Mouse (Mus musculus) testis, adult 10 weeks (tissue): ENCODE data around the gene Nuf2. TPM values are rescaled to one million over a fixed set of nuclear protein-coding genes. Genes with fewer than 3 reads are reported as not detected.

Source experiments
- polyA plus RNA-seq: library from polyadenylated mRNA; stranded (reverse); fragments of 350-450 nt; fragmentation: Illumina TruSeq; extraction: RNeasy Lipid Tissue Mini Kit (QIAGEN cat#74804); gene quantifications from one replicate; pipeline ENCODE4 v1.2.3, GENCODE M21; 2014; ENCODE audit warnings: low read depth, low replicate concordance

Gene Nuf2
- 204 TPM for polyA plus RNA-seq

GRCm38 (mm10) chr1:169530876-169531701 lies at the start of gene Nuf2:
Gene Nuf2, minus strand, starts transcription at chr1:169531464.

Other genes with a start within 250 kb of the Nuf2 start
- 11.1 TPM for gene Rgs5, start 124.0 kb upstream of the Nuf2 start, polyA plus RNA-seq
- gene Rgs4, start 216.2 kb upstream of the Nuf2 start, polyA plus RNA-seq, result 2.3 TPM